Mouse (Mus musculus): ENCODE measurements around the gene Tdo2.

The Tdo2 gene

DNA sequence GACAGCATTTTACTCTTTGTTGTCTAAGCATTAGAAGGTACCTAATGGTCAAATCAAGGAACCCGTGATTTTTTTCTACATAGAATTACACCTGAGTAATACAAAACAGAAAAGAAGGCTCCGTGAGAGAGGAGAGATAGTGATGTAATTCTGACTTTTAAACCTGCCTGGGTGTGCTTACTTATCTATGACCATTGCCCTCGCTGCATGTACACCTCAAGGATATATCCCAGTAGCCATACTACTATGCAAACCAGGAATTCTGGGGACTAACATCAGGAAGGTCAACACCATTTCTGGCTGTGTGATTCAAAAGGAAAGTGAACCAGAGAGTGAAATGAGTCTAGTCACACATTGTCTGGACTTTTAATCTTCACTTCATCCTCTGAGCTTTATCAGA, 33.7 kb downstream of the Tdo2 start:
- no peak for DNase-seq

DNA sequence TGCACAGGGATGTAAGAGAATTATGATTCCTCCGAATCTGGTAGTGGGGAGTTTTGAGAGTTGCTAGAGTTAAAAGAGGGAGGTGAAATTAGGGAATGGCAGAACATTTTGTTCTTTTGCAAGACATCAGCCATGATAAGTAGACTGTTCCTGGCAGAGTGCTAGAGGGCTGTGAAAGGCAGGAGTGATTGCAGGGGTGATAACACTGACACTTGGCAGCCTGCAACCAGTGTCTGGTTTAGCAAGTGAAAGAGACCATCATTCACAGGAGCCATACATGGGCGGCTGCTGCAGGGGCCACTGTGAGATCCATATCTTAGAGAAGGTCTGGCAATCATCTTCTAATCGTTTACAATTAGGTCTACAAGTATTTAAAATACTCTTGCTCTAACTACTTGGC, 37.1 kb downstream of the Tdo2 start:
- DNase-seq: no peak

DNA sequence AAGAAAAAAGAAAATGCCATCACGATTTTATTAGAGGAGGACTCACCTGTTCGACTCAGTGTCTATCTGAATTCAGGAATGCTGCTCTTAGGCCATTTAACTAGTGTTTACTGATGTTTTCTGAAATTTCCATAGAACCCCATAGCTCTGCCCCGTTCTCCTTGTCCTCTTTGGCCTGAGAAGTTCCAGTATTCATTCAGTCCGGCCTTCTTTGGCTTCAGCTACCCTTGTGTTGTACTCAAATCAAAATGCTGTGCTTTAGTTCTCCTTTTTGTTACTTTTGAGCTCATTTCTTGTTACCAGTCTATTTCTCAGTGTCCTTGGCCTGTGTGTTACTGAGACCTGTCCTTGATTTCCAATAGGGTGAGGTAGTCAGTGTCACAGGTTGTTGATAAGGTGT, 42.7 kb downstream of the Tdo2 start:
- no peak for DNase-seq

DNA sequence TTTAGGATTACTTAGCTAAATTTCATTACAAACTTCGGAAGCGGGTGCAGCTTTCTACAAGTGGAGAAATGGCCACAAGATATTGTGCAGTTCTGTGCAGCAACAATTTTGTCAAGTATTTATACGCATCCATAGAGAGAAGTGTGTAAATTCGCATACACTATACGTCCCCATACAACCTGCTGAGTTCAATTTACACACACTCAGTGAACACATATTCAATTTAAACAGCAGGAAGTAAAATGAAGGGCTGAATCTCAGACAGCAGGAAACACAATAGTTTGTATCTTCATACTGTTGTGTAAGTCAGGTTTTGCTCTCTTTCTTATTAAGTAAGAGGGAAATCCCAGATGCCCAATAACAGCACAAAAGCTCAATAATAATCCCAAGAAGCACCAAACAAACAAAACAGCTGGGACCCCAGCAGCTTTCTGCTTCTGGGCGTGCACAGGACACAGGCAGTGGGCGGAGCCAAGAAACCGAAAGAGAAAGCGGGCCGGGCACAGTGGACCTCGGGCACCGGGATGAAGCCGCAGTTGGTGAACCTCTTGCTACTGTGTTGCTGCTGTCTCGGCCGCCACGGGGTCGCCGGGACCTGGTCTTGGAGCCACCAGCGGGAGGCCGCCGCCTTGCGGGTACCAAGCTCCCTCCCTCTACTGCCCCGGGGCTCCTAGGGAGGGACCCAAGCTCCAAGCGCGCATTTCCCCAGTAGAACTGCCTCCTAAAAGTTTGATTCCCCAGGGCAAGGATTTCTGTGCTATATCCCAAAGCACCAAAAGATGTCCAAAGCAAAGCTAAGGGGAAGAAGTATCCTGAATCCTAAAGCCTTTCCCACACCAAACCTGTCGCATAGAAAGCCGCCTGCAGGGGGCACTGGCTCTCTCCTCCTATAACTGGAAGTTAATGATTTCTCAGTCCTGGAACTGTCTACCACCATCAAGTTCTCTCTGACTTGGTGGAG, 43.6 kb downstream of the Tdo2 start, which contains the start of gene Ctso:
Gene Ctso (plus strand): TSS at position 461 of the 961 bp plus-strand sequence.
- DNase-seq: peak; percentile 87 to 88

DNA sequence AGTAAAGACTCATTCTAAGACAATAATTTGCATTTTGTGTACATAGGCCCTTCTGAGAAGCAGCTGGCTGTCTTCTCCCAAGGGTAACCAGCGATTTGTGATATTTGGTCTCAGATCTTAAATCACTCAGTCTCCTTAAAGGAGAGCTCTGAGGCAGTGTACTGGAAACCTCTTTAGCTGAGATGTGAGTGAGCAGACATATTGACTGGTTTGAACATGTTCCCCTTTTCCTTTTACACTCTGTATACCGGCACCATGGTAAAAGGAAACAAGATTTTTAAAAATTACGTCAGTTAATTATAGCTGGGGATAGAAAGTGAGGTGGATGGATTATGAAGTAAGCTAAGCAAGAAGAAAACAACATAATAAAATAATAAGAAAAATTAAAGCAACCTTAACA, 44.3 kb downstream of the Tdo2 start:
- DNase-seq: no peak

DNA sequence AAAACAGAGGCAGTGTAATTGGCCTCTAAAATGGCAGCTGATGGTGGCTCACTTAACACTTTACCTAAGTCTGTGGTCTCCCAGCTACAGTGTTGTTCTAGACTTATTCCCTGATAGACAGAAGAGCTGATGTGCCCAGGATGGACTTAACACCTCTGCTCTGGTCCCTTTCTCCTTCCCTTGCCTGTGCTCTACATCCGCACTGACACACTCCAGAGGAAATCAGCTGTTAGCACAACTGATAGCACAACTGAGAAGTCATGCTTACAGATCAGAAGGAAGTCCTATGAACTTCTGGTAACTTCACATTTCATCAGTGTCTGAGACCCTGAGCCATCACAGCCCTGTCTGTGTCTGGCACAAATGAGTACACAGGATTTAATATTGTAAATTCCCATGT, 46.9 kb downstream of the Tdo2 start:
- no peak for DNase-seq

DNA sequence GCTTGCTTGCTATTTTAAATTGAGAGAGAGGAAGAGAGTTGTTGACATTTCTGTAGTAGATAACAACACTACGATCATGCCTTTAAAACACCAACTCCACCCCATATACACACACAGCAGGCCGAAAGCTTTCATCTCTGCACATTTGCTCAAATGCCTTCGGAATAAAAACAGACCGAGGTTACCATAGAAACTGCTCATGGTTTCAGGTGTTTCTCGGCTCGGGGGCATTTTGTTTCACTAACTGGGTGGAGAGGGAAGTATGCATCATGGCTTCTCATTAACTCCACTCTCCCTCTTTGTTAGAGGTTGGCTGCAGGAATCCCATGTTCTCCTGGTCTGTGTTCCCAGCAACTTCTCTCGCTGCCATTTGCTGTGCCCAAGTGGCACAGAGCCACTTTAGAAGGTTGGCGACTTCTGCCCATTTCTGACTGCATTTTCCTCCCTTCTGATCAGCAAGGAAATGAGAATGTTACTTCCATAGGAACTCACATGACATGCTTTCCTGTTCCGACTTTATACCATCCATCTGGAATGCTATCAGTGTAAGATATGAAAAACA, 49.2 kb downstream of the Tdo2 start:
- DNase-seq: peak in 1 of 2 experiments; percentile 19

DNA sequence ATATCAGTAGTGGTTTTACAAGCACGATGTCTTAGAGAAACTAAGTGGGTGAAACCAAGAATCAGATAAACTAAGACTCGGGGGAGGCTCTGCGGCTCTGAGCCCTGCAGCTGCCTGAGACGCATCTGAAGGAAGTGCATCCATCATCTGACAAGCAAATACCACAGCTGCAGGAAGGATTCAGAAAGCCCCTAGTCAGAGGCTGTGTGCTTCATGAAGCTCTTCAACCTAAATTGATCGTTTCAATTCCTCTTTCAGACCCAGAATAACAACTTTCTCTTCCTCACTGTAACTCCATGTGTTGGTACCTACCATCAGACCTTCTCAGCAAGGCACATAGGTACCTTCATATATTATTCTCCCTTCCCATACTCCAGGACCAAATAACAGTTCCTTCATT, 50.1 kb downstream of the Tdo2 start:
- DNase-seq: no peak

DNA sequence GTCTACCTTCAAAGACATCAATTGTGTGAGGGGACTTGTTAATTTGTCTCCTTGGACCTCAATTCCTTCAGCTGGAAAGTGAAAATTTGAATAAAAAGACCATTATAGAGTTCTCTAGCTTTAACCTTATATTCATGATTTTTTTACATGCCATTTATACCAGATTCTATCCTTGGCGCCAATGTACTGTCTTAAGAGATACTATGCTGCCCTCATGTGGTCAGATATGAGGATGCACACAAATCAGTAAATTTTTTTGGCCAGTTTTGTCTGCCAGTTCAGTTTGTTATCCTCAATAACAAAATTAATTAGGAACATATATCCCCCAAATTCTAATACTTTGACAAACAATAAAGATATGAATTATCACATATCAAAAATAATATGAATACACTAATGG, 51.1 kb downstream of the Tdo2 start:
- peak; percentile 21 to 64 for DNase-seq

DNA sequence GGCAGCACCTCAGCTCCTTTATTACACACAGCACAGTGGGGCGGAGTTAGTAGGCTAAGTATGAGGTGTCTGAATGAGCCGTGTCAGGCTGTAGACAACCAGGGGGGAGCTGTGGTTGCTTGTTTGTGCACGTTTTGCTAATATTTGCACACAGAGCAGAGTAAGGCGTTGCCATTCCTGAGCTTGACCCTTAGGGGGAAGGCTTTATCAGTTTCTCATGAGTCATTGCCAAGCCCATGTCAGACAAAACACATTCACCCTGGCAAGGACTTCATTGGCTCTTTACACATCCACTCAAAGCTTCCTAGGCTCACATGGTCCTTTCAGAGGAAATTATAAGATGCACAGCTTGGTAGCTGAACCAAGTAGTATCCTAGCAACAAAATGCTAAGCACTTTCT, 53.1 kb downstream of the Tdo2 start:
- DNase-seq: no peak

DNA sequence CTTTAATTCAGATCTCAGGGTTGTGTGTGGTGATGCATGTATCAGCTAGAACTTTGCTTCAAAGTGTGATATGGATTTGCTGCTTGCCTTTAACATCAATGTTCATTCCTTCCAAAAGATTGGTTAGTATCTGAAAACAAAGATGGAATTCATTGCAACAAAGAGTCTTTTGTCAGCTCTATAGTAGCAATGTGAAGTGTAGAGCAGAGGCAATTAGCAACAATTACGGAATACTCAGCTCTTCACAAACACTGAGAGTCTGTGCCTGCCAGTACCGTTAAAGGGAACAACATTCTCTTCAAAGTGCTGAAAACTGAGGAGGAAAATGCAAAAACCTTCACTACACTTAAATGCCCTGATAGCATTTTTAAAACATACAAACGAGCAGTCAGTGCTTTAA, 56.3 kb downstream of the Tdo2 start:
- DNase-seq: no peak

DNA sequence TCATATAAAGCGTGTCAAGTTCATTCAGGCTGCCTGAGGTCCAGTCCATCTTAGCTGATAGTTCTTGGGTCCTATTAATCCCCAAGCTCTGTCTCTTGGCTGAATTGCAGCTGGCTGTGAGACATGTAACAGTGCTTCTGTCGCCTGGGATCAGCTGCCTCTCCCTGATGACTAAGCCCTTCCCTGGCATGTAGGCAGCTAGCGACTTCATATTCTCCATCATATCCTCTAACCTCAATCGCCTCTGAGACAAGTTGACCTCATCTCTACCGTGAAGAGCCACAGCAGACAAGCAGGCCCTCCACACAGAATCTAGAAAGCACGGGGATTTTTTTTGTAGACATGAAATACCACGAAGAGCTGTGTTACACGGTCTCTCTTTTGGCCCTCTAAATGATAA, 57.8 kb downstream of the Tdo2 start:
- DNase-seq: no peak

DNA sequence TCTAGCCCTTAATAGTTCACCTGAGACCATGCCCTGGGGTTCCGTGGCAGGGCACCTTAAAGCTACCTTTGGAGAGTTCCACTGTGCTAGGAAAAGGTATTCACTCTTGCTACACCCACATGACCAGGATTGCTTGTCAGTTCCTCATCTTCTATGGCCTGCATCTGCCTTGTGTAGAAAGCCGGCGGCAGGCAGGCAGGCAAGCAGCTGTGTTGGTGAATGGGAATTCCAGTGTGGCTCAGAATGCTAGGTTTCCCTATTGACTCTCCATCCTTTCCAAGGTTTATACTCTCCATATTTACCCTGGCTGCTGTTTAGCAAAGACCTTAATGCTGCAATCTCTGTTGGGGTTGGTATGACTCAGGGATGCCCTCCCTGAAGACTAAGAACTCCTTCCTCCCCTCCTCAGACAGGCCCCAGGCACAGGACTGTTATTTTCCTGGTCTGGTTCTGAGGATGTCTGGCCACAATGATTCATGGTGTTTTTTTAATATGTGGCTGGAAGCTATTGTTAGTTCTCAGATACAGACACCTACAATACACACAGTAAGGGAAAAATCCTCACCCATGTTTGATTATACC, 58.6 kb downstream of the Tdo2 start:
- DNase-seq: no peak

DNA sequence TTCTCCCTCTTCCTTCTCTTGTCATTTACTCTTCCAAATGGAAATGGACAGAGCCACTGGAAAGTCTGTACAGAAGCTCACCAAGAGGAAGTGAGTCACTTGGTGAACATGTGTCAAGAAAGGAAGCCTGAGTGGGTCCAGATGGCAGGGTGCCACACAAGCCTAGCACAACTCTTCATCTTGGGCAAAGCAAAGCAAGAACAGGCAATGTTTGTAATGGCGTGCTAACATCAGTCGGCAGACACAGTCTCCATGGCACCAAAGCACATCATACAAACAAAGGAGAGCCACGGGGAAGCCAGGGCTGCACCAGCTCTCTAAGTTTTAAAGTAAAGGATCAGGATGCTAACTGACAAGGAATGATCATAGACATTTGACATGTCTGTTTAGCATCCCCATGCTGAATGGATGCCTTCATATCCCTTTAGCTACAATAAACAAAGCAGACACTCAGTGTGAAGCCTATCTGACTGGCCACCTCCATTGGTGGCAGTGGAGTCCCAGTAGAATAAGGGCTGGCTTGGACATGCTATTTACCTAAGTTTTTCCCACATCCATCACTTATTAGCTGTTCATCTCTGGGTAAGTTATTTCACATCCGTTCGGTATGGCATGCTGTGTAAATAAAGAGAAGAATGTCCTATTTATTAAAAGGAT, 59.8 kb downstream of the Tdo2 start:
- no peak for DNase-seq

DNA sequence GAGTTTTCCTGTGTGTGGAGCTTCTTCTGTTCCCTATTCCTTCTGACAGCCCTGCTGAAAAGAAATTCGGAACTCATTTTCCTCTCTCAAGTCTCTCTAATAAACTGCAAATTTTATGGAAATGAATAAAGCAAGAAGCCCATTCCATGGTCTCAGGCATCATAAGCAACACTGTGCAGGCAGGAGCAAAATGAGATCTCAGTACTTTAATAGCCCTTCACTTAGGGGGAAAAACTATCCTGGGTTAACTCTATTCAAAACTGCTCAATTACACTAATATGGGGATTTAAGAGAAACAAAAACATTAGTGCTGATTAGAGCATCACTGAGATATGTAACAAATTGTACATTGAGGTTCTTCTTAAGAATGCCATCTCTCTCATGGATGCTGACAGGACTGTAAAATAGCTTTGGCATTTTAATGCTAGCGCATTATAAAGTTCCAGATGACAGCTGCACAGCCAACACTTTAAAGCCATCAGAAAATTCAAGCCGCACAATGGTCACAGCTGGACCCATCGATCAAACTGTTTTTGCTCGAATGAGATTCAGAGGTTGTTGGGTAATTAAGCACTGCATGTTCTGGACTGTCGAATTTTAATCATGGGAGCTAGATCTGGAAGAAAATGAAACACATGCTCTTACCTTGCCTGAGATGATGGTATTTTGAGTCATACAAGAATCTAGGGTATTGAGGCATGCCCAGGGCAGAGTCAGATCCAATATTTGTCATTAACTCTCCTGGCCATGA, 65.5 kb downstream of the Tdo2 start:
- no peak for DNase-seq
